Mouse (Mus musculus) ovary, postnatal 10 days (tissue): ENCODE measurements around the gene Prkcb.
A peak's percentile ranks its signal among the peaks of the same experiment; 100 is the strongest.

Experiments
- DNase-seq: peaks from one replicate; pipeline ENCODE4 v3.0.0; 2022; ENCODE audit warnings: low spot score

The Prkcb gene

DNA sequence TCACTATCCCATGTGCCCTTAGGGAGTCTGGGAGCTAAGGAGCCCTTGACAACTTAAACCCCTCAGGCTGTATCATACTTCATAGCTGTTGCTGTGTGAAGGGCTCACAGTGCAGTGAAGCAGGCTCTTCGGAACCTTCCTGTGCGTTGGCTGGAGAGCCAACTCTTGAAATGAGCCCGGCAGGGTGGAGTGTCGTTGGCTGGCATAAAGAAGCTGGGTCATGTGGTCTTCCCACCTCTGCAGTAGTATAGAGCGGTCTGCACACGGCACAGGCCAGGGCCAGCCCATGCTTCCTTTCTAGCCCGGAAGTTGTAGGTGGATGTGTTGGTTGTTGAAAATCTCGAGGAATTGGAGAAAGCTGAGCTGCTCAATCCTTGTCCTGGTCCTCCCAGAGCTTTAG lies 179.3 kb downstream of the Prkcb start:
- no peak for DNase-seq

DNA sequence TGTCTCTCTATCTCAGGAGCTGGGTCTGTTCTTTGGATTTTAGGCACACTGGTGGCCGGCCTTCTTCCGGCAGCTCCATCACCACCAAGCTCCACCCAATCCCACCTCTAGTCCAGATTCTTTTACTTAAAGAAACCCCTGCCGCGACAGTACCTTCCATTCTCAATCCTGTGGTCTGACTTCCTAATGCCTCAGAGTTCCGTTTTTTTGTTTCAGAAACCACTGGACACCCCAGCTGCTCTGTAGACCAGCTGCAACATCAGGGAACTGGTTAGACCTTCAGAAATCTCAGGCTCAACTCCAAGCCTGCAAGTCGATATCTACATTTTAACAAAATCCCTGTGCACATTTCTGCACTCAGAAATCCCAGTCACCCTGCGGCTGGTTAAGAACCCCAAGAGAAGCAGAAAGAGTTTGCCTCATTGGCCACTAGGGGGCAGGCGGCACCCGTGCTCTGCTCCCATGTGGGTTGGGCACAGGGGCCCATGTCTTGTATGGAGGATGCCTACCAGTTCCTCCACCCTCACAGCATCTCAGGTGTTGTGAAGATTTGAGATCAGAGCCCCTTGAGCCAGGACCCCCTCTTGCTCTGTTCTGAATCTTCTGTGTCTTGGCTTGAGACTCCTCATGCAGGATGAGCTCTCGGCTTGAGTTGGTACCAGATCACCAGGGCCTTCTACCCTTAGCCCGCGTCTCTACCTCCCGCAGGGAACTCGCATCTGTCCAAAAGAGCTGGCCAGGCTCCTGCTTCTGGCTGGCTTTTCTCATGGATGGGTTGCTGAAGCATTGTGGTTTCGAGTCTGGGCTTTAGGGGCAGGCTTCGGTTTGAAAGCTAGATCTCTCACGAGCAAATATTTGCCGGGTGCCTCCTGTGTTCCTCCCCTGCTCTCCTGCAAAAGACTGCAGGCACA lies 182.1 kb downstream of the Prkcb start:
- peak; percentile 21 for DNase-seq

DNA sequence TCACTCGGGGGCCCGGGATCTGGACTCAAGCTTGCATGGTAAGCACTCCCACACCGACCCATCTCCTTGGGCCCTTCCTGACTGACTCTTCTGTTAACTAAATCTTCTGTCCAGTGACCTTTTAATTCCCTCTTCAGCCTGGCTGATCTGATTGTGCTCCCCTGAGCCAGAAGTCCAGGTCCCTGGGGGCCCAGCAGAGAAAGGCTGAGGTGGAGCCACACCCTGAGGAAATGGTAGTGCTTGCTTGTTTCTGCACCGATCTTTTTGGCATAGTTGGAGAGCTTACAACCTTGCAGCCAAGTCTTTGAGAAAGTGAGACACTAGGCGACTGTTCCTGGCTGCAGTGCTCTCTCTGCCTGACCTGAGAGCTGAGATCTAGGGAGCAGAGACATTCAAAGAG lies 183.7 kb downstream of the Prkcb start:
- DNase-seq = no peak

DNA sequence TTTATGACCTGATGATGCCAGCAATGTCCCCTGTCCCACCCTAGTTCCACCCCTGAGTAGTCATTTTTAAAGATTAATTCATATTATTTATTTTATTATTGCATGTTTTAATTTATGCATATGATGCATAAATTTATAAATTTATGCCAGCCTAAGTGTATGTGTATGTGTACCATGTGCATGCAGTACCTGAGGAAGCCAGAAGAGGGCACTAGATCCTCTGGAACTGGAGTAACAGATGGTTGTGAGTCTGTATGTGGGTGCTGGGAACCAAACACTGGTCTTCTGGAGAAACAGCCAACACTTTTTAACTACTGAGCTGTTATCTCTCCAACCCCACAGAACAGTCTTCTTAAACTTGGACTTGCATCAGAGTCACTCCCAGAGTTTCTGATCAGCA lies 186.5 kb downstream of the Prkcb start:
- DNase-seq = no peak

DNA sequence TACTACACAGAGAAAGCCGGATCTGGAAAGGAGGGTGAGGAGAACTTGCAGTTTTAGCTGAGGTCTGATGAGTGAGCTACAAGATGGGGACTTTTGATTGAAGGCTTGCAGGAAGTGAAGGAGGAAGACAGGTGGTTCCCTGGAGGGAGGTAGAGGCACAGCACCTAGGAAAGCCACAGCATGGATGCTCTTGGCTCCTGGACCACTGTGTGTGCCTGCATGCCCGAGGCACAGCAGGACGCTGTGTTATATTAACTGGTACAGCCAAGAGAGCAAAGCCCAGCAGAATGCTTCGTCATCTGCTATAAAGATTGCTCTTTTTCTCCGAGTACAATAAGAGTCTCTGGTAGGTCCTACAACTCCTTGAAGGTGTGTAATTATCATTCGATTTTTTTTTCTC lies 188.1 kb downstream of the Prkcb start:
- no peak for DNase-seq

DNA sequence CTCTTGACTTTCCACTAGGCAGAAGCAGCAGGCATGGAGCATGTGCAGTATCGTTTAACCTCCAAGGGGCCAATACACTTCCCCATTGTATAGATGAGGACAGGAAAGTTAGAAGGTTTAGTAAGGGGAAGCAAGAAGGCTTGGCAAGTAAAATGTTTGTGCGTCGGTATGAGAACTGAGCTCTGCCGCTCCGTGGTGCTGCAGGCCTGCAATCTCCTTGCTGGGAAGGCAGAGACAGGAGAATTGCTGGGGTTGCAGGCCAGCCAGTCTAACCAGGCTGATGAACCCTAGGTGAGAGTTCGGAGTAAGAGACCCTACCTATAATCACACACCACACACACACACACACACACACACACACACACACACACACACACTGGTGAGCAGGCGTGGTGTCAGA lies 188.6 kb downstream of the Prkcb start:
- DNase-seq = no peak

DNA sequence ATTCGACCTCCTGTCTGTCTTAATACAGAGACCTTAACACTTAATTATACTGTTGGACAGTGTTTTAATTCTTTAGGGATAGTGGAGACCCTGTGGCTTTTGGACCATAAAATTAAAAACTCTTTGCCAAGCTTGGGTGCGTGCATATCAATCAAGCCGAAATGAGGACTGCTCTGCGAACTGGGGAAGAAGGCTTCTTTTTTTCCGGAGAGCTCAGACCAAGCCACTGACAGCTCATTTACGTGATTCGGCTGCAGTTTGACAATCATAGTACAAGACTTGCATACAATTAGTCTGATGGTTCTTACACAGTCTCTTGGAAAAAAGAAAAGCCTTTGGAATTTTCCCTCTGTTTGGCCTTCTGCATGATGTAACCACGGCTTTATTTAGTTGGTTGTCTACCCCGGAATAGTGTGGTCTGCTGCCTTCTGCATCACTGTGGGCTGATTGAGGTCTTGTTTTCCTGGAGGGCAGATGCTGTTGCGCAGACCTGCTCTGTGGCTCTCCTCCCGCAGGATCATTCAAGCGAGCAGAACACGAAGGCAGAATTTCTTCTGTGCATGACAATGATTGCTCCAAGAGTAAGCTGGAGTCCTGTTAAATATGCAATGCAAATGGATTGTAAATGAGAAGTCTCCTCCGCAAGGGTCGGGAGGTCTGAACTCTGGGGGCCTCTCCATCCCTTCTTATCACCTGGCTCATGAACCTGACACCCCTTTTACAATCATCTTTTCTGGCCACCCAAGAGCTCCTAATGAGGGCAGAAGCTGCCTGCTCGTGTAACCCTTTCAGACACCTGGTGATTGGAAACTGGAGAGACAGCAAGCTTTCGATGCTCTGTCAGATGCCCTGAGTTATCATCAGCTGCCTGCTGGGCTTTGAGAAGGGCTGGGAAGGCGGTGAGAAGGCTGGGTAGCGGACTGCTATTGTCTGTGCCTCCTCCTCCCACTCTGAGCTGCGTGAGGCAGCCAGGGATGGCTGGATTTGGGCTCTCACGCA lies 189.3 kb downstream of the Prkcb start:
- no peak for DNase-seq

DNA sequence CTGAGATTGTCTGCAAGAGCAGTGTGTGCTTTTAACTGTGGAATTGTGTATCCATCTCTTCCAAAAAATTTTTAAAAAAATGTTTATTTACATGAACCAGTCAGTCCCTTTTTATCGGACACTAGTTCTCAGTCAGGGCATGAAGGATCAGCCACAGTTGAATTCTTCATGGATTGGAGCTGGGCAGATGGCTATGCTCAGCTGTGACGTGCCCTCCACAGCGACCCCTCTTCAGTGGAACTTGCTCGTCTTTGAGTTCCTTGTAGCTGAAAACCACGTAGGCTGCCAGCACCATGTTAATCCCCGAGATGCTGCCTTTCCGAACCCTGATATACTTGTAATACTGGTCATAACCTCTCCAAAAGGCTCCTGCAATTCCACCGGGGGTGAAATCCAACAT lies 195.4 kb downstream of the Prkcb start:
- DNase-seq = no peak

DNA sequence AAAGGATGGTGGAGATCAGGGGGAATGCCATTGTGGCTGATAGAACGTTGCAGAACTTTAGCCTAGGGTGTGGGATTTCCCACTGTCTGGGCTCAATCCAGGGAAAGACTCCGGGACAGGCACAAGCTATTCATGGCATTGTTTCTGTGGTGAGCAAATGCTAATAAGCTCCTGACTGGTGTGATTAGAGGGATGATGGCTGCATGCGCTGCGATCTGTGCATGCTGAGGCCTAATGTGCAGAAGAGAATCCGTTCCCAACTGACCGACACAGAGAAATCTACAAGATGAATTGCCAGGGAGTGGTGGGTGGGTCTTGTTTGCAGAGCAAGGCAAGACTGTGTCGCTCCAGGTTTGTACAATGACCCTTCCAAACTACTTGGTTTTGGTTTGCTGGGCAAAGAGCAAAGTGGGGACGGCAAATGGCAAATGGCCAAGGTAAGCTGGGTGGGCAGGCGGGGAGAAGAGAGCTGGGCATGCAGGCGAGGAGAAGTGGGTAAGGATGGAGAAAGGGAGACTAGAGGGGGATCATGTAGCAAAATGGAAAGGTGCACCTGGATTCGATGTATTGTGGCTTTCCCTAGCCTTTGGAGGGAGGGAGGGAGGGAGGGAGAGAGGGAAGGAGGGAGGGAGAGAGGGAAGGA lies 199.5 kb downstream of the Prkcb start:
- no peak for DNase-seq

DNA sequence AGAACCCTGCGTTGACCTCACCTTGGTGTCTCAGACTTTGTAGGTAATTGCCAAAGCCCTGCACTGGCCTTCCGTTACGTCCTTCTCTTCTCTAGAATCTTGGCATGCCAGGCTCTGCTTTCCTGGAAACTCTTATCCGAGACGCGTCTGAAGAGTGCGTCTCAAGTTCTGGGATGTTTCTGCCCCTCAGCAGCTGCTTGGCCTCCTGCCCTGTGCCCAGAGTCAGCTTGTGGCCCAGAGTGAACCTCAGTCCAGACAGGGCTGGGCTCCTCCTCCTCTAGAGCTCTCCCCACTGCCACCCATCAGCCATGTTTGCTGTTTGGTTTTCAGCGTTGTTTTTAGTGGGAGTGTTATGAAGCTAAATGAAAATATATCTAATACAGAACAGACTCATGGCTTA lies 203.5 kb downstream of the Prkcb start:
- DNase-seq = no peak

DNA sequence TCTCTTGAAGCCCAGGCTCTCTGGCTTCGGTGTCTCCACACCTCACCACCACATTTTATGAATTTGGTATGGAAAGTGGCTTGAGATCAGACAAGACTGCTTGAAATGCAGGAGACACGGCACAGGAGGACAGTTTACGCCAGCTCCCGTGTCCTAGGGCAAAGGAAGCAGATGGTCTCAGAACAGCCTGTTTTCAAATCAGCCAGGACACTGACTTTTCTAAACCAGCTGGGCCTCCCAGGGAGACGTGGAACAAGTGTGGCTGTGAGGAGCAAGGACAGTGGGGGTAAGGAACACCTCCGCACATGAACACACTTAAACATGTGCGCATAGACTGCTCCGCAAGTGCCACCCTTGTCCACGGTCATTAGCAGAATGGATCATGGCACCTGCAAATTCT lies 204.4 kb downstream of the Prkcb start:
- DNase-seq = no peak

DNA sequence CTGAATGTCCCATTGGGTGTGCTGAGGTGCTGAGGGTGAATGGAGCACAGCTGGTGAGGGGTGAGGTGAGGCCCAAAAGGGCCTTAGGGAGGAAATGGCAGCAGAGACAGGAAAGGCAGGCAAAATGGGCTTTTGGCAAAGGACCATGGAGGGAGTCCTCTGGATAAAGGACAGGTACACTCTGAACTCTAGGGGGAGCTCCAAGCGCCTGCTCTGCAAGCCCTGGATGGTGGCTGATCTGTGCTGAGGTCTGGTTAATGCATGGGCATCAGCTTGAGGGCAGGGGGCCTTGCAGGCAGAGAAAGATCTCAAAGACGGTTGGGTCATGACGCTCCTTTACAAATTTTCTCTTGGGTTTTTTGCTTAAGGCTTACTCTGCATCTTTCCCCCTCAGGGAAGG lies 205.5 kb downstream of the Prkcb start:
- DNase-seq = no peak

DNA sequence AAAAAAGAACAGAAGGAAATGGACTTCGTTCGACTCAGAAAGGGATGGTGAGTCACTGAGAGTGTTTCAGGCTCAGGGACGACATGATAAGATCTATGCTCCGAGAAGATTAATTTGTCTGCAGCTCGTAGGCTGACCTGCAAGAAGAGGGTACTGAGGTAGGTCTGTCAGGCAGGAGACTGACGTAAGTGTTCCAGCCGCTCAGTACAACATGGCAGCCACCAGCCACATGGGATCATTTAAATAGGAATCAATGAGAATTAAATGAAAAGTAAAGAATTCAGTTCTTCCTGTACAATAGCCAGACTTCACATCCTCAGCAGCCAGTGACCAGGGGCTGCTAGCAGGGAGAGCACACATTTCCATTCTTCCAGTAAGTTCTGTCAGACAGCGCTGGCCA lies 209.0 kb downstream of the Prkcb start:
- no peak for DNase-seq

DNA sequence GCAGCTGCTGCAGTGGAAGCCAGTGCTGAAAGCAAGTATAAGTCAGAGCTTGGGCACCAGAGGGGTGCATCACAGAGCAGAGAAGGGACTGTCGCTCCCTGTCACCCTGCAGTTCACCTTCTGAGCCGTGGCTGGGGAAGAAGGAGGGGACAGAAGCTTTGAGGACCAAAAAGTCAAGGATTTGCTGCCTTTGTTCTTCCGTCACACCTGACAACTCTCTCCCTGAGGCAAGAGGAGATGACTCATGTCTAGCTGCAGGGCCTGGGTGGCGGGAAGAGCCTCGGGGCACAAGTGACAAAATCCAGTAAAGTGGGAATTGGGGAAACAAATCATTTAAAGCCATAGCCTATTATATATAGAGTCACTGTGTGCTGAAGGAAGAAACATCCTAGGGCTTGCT lies 209.9 kb downstream of the Prkcb start:
- DNase-seq = no peak

DNA sequence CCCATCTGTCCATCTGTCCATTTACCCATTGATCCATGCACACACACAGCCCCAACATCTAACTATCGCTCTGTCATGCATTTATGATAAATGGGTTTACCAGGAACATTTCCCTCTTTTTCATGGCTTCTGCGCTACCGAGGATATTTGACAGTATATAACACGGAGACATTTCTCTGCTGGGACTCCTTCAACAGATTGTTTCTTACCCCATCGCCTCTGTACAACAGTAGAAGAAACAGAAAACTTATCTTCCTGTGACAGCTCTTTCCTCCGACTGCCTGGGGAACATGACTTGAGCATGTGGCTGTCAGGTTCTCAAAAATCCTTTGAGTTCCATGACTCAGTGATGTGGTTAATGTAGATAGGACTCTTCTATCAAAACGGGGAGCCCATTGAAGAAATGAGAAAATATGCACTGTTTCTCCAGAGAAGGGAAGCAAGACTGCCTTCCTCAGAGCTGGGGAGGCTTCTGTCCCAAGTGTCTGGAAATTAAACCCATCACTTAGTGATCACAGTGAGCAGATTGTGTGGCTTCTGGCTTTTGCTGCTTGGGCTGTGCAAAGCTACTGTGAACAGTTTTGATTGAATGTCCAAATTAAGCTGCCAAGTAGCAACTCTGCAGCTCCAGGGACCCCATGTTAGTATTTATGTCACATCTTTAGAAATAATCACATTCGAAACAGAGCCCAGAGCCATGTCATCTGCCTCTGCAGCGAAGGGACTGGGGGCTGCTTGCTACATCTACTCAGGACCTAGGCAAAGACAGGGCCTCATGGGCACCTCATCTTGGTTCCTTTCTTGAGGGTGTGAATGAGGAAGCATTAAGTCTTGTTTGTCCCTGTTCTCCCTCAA lies 211.4 kb downstream of the Prkcb start:
- DNase-seq = no peak

DNA sequence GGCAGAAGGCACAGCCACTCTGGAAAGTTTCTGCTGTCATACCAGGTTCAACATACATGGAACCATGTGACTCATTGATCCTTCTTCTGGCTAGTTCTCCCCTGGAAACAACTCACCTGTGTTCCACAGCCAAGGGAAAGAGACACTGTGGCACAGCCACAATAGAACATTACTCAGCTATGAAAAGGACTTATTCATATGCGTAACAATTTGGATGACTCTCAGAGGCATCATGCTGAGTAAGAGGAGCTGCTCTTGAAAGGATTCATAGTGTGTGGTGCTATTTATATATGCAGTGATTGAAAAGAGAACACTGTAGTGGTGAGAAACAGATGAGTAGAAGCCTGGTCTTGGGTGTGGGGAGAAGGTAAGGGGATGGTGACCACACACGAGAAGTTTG lies 217.9 kb downstream of the Prkcb start:
- no peak for DNase-seq

DNA sequence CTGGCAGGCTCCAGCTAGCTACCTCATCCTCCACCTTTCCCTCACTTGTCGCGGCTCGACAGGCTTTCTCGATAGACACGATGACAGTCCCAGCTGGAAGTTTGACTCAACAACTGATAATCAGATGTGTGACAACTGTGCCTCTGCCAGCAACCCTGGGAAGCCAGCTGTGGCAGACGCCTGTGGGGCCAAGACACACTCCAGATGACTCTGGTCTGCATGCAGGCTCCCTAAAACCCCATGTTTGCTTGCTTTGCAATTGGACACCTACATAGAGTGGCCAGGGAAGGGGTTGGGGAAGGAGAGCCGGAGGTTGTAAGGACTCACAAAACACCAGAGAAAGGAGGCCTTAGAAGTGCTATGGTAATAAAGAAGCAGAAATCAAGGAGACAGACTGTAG lies 221.4 kb downstream of the Prkcb start:
- no peak for DNase-seq

DNA sequence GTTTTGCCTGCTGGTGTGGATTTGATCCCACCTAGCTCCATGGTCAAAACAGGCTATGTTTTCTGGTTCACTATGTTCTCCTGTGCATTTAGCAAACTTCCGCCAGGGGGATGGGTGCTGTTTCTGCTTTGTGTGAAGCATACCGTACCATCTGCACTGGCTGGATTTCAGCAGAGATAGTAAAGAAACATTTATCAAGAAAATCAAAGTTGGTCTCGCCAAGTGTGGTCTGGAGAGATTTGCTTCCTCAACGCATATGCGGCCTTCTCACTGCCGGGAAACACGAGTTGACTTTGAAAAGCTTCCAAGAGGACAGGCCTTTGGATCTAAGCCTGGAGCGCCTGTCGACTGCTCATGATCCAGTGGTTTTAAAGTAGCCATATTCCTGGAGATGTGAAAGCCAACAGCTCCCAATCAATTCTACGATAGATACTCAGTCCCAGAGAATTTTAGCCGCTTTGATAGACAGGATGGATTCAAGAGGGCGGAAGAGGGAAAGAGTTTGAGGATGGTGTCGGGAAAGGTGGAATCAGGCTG lies 223.9 kb downstream of the Prkcb start:
- no peak for DNase-seq

DNA sequence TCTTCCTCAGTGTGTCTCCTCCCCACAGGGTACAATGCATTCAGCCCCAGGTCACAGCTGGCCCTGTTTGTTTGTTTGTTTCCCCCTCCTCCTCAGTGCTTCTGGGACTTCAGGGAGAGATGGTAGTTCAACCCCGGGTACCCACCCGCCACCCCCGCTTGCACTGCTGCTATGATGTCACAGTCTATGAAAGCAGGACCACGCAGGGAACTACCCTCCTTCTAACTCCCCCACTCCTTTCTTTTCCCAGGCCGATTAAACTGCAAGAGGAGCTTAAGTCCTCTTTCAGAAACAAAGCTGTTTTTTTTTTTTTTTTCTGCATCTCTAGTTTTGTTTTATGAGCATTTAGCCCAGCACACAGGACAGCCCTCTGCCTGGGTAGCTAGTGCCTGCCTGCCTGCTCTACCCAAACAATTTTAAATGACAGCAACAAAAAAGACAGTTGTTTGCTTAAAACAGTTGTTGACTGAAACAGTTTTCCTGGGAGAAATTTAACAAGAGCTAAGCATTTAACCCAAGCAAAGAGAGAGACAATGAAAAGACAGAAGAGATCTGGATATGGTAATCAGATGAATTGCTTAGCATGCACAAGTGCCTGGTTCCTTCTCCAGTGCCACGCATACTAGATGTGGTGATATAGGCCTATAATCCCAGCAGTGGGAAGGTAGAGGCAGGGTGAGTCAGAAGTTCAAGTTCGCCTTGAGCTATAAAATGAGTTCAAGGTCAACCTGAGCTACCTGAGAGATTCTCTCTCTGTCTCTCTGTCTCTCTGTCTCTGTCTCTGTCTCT lies 232.5 kb downstream of the Prkcb start:
- DNase-seq = no peak

DNA sequence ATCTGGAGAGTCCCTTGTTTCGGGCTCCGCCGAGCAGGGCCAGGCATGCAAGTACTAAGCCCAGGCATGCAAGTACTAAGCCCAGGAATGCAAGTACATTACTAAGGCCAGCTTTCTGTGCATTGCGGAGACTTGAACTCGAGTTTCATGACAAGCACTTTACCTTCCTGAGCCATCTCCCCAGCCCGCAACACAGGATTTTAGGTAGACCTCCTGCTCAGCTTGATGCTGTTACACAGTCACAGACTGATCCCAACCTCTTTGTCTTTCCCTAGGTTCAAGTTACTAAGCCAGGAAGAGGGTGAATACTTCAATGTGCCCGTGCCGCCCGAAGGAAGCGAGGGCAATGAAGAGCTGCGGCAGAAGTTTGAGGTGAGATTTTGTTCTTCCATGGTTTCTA lies 239.7 kb downstream of the Prkcb start:
- no peak for DNase-seq
